Mouse (Mus musculus) inflammation-experienced regulatory T-cells, adult 6 months (primary cell): ENCODE measurements at regions not wholly inside any gene's neighbourhood (a gene's known extent, or its start where the extent isn't known, plus 50 kb on each side); places are given as distances from the start of the nearest gene placed in this dataset.
"Not testable (repeated sequence)": the region's sequence is repeated elsewhere in the genome, so short reads cannot be mapped to it uniquely, and the experiment has no call there.

Experiments used
- ATAC-seq: one replicate; pipeline ENCODE4 v1.8.0; 2017

DNA sequence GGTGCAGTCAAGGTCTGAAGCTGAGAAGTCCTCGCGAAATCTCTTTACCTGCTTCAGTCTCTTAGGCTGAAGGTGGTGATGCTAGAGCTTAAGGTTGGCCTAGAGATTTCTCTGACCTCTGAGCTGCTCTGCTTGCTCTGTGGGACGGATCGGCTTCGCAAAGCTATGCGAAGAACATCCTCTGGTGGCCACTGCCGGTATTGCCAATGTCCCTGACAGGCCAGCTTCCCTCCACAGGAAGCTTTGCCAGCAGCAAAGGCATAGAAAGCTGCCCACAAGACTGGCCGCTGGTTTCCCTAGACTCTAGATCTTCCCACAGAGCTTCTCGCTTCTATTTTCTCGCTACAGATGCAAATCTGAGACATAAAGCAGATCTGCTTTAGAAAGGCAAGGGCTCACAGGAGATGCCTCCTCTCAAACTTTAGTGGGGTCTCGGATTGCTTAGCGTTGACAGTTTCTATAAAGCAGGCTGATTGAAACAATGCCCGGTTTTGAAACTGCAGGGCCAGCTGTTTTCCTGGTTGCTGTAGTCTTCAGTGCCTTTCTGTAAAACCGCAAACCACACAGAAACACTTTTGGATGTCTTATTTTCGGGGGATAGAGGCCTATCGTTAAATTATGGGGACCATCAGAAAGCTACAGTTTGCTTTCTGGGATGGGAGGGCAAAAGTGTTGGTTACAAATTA lies 153.7 kb downstream of the Car8 start:
- ATAC-seq: peak; percentile 88

- no peak for ATAC-seq
Observed at GRCm38 (mm10) chr4:8079349-8079748, 159.5 kb downstream of the Car8 start.

GRCm38 (mm10) chr4:8072989-8073573 lies 165.8 kb downstream of the Car8 start:
- no peak for ATAC-seq

- ATAC-seq: not testable (repeated sequence)
Observed at GRCm38 (mm10) chr4:8070693-8071092, 168.1 kb downstream of the Car8 start.

GRCm38 (mm10) chr4:8068086-8068485 lies 170.8 kb downstream of the Car8 start:
- no peak for ATAC-seq

DNA sequence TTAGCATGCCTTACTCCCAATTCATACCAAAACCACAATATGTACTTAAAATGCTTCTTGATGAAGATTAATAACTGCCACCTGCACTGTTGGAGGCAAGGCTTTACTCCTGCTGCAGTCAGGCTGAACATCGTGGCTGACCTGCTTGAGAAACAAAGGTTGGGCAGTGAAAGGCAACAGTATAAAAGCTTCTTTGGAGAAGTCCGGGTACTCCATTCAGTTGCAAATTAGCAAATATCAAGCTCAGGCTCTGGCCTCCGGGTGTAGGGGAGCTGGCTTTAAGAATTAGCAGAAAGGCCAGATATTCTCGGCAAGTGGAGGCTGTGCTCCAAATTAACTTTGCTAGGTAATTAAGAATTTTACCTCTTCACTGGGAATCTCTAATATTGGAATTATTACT lies 197.1 kb downstream of the Car8 start:
- ATAC-seq: no peak

GRCm38 (mm10) chr4:8037863-8038262 lies 201.0 kb downstream of the Car8 start:
- ATAC-seq: no peak

DNA sequence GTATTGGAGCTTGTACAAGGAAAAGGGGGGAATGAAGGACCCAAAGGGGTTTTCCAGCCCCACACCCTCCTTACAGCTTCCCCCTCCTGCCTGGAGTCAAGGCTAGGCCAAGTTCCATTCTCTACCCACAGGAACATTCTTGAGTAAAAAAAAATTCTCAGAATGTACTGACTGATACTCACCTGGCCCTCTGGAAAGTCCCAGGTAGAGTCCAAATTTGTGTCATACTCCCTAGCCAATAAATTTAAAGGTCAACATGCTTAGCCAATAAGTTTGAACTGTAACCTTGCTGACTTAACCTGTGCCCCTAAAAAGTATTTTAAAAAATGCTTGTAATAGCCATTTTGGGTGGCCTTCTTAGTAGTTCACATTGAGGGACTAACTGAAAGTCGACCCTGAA lies 205.4 kb downstream of the Car8 start:
- ATAC-seq: peak; percentile 46

DNA sequence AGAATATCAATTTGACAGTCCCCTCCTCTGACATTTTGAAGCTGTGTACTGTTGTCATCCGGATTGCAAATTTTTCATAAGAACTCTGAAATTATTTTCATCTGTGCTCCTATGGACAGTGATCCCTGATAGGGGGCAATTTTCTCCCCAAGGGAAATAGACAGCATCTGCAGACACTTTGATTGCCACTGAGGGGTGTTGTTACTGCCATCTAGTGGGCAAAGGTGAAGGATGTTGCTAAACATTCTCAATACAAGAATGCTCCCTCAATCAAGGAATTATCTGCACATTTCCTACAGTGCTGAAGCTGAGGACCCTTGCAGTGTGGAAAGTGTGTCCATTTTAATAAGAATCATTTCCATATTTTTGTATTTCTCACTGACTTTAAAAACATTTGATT lies 233.7 kb downstream of the Car8 start:
- ATAC-seq: peak; percentile 84

DNA sequence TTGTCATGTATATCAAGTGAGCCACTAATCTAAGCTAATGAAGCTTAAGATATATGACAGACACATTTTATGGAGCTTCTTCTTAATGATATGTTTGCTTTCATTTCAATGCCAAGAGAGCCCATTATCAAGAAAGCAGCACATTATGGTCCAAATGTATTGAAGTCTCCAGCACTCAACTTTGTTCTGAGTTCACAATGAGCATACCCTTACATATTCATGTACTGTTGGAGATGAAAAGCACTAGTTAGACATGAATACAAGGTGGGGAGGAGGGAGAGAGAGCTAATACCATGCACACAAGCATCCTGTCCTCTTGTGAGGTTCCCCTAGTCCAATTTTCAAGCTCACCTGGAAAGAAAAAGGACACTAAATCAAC lies 241.3 kb downstream of the Car8 start:
- no peak for ATAC-seq

DNA sequence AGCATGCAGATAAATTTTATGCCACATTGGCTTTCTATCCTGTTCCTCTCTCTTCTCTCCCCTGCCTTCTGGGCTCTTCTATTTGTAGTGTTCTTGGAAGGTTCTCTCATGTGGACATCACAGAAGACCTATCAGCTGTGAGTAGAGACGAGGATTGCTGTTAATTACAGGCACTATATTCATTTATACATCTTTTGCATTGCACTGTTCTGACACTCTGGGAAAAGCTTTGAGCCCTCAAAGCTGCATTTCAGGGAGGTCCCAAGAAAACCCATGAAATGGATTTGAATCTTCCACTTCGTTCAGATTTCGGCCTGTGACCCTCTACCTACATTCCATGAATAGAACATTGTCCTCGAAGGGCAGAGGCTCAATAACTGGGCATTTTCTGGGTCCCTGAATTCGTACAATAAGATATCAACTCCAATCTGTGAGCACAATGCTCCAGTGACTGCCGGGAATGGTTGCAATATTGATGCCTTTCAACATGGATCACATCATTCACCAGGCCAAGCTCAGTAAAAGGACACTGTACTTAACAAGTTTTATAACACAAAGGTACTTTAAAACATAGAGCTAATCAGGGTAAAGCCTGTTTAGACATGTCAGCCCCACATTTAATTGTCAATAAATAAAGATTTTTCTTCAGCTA lies 241.8 kb downstream of the Car8 start:
- ATAC-seq: no peak

DNA sequence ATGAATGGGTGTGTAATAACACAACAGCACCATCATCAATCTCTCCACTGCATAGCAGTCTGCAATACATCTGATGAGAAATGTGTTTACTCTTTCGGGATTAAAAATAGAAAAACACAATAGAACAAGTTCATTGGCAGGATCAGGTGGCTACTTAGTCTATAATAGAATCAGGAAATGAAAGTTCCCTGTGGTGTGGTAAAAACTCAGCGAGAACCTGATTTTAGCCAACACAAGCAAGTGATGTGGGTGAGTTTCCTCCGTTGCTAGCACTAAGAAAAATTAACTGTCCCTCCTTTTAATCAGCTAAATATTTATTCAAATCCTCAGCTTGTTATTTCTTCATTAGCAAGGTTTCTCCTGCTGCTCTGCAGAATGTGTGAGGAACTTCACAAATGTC lies 245.9 kb downstream of the Car8 start:
- ATAC-seq: no peak

GRCm38 (mm10) chr4:7987781-7988180 lies 251.1 kb downstream of the Car8 start:
- peak; percentile 47 for ATAC-seq

GRCm38 (mm10) chr4:7987346-7987745 lies 251.5 kb downstream of the Car8 start:
- ATAC-seq: peak; percentile 66

DNA sequence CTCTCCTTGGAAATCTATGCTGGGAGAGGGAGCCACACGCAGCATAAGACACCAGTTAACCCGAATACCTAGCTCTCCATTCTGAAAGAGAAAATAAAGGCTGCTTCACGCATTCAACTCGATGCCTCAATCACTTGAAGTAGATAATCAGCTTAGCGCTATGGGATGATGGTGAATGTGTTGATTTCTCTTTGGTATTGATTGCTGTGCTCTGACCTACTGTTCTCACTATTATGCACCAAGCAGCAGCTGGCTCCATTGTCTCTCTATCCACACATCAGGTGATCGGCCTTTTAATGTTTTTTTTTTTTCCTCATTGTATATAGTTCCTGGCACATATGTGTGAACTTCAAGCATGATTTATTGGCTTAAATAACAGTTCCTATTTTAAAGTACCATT lies 254.0 kb downstream of the Car8 start:
- no peak for ATAC-seq

- ATAC-seq: no peak
Observed at GRCm38 (mm10) chr4:7979772-7980351, 259.0 kb downstream of the Car8 start.

DNA sequence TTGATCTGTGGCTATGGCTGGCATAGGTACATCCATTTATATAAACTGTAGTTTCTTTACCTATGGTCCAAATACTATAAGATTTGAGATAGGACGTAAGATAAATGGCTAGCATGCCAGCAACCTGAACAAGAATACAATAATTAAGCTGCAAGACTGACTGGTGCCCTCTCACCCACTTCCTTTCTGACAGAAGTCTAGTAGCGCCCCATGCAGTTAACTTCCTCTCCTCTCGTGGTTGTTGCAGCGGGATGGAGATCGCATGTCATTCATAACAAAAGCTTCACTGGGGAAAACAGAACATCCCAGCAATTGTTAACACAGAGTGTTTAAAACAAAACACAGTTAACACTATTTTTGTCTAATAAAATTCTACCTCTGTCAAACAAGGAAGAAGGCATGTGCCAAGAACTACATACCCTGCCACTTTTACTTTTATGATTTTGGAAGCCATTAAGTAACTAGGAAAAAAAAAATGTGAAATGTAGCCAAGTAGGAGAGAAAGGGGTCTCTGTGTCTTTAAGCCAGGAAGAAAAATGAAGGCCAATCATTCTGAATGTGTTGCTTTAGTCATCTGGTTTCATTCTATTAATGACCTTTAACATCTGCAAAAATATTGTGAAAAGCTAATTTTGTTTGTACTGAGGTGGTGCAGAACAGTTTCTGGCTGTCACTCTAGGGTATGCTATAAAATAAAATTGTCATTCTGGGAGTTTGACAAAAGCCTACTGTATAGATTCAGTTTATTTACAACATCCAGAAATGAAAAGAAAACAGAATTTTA lies 261.0 kb downstream of the Car8 start:
- ATAC-seq: peak; percentile 79

DNA sequence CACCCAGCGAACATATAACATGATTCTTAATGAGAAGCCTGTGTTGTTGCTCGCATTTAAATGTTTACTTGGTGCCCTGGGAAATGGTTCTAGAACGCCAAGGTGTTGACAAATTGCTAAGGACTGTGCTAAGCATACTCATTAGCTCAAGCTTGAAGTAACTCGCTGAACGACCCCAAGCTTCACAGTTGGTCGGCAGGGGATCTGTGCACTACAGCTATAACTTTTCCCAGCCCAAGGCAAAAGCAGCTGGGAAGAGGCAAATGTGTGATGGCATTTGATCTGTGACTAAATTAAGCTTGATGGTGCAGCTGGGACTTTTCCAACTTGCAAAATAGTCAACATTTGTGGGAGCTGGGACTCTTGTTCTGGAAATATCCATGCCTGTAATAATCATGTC lies 268.6 kb downstream of the Car8 start:
- no peak for ATAC-seq

DNA sequence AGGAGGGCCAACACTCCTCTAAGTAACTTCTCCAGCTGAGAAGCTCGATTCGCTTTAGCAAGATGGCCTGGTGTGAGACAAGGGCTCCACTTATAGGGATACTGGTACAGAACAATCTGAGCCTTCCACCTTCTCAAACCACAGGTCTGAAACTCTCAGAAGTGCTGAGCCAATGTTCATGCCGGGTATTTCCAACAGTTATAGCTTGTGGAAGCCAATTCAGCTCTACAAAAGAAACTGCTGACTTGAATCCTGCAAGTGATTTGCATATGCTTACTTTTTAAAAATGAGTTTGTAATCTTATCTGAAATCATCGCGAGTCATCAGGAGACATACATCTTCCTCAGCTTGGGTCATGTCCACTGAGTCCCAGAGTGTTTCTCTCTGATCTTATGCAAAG lies 273.2 kb downstream of the Car8 start:
- peak; percentile 42 for ATAC-seq

DNA sequence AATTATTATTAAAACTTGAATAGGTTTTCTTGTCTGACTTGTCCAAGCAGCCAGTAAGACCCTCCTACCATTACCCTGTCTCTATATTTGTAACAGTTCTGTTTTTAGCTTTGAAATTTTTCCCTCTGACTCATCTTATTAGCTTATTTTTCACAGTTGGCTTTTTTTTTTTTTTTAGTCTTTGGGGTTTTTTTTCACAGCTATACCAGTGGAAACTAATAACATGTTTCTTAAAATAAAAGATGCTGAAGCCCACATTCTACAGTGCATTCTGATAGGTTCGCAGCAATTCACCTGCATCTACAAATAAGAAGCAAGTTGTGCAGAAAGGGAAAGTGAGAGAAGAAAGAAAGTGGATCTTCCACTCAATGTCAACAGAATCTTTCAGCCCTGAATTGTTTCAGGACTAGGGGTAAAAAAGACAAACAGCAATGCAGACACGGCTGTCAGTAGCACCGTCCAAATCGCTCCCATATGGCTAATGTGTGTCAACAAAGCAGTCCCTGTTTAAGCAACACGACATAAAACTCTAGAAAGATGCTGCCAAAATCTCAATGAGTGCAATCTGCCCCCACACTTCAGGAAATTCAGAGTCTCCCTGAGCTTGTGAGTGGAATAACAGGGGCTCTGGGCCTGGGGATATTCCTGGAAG lies 277.2 kb downstream of the Car8 start:
- peak; percentile 78 for ATAC-seq

DNA sequence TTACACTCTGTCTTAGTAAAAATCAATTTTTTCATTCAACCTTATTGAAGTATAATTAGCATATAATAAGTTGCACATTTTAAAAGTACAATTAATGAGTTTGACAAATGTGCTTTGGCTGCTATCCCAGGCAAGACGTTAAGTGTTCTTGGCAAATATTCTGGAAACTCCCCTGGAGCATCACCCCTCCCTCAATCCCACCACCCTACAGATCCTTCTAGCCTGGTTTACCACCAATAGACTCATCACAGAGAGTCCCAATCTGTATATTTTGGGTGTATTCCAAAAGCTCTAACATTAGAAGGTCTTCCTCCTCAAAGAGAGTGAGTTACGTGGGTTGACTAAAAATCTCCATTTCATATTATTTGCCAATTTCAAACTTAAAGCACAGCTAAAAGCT lies 278.5 kb downstream of the Car8 start:
- no peak for ATAC-seq

DNA sequence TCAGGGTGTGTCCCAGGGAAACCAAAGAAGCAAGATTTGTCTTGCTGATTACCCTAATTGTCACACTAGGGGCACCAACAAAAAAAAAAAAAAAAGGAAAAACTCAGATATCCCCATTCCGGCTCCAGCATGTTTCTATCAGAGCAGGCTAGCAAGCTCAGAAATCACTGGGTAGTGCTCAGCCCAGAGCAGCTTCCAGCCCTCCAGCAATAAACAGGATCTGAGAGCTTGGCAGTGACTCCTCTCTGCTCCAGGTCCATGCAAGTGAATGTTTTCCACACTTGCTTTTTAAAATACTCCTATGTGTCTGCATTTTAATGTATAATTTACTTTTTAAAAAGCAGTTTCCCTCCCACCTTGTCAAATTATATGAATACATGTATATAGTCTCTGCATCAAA lies 290.8 kb downstream of the Car8 start:
- no peak for ATAC-seq

DNA sequence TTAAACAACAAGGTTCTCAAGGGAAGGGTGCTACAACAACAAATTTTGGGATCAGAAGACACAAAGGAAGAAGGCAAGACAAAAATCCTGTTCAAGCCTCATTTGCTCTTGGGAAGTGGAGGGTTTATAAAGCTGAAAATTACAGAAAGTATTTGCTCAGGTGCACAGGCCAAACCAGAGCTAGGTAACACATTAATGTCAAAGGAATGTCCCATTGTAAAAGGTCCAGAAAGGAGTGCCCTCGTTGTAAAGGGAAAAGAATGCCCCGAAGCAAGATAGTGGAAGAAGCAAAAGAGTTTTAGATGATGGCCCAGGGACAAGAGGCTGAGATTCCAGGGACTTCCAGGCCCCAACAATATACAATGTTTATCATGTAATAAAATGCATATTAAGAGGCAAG lies 317.3 kb downstream of the Car8 start:
- ATAC-seq: no peak
